19 mouse cellular contexts compared by ENCODE assay signal in genomic region chr12:55607902-55608301, GRCm38 (mm10). TPM values are rescaled to one million over a fixed set of nuclear protein-coding genes. Genes with fewer than 3 reads are reported as not detected.
DNase-seq lines count a peak whose midpoint lies in the region; ATAC-seq and TF ChIP-seq lines count a peak whose summit lies in the region.
"Had no signal": no experiment of that assay in that cellular context is flagged by ENCODE, and none has a peak within 500 bp of the region (broad histone marks: within the 10 kb centered on the region; RNA-seq: fewer than 3 reads in every experiment).

No protein-coding gene starts in this region.

- no peak for TF ChIP-seq POLR2A in kidney, adult 2 months (IDR thresholded peaks at IDR 0.05; ENCODE audit: low read depth, low read length)

- TF ChIP-seq CTCF in kidney, postnatal 0 days (IDR thresholded peaks at IDR 0.05; ENCODE audit: low read depth): no peak
- no peak for TF ChIP-seq CTCF in kidney, adult 2 months (conservative IDR thresholded peaks at IDR 0.05; ENCODE audit: insufficient read depth, insufficient read length, low read depth, low read length)

- ATAC-seq in kidney, postnatal 0 days (replicated peaks; ENCODE audit: low FRiP score, low read depth): peak; percentile 52; the same call in 1 of the 2 replicates
- ATAC-seq in embryonic facial prominence, embryonic 11.5 days (replicated peaks; ENCODE audit: insufficient number of reproducible peaks, low FRiP score, low TSS enrichment, low read depth): 0 out of 2 replicates have a peak, but pooled peaks have one; percentile 34
- ATAC-seq in neural tube, embryonic 13.5 days (ENCODE audit: low read depth): 0 out of 2 replicates have a peak, but pooled peaks have one; percentile 53
- ATAC-seq in megakaryocyte-erythroid progenitor cell, adult 5-6 weeks (replicated peaks; ENCODE audit: low FRiP score, low TSS enrichment, poor library complexity, severe bottlenecking): no peak
- ATAC-seq: CD4-positive, CD25-positive, alpha-beta regulatory T cell, adult 4 months had no signal

- WGBS in kidney, postnatal 0 days: 21% methylated on average over 4 of the region's 4 CpGs
- 61% methylated on average over 4 of the region's 4 CpGs for WGBS in kidney, adult 2 months
- 27% methylated on average over 4 of the region's 4 CpGs for WGBS in embryonic facial prominence, embryonic 11.5 days
- WGBS in neural tube, embryonic 13.5 days: 24% methylated on average over 4 of the region's 4 CpGs

- H3K4me2 ChIP-seq in kidney, postnatal 0 days (ENCODE audit: low read length): no peak overlapping the region
- H3K4me2 ChIP-seq in embryonic facial prominence, embryonic 11.5 days (ENCODE audit: low read depth, low read length): no peak overlapping the region
- no peak overlapping the region for H3K4me2 ChIP-seq in neural tube, embryonic 13.5 days

- H3K36me3 ChIP-seq in kidney, postnatal 0 days (ENCODE audit: insufficient read depth, low read length): 0 out of 2 replicates have a peak, but pooled peaks cover 3% of the 10 kb centered on the region
- H3K36me3 ChIP-seq in kidney, adult 2 months (ENCODE audit: control insufficient read depth, insufficient read depth, low read length): peaks cover 2% of the 10 kb centered on the region
- H3K36me3 ChIP-seq in embryonic facial prominence, embryonic 11.5 days (replicated peaks; ENCODE audit: control insufficient read depth, insufficient read depth, low read depth, low read length): no peaks in the 10 kb centered on the region
- 0 out of 2 replicates have a peak, but pooled peaks cover 4% of the 10 kb centered on the region for H3K36me3 ChIP-seq in neural tube, embryonic 13.5 days
- H3K36me3 ChIP-seq: midbrain, embryonic 10.5 days had no signal

- H3K9me3 ChIP-seq in kidney, postnatal 0 days (replicated peaks; ENCODE audit: low read length): no peaks in the 10 kb centered on the region
- no peaks in the 10 kb centered on the region for H3K9me3 ChIP-seq in embryonic facial prominence, embryonic 11.5 days (replicated peaks; ENCODE audit: control insufficient read depth, low read length)
- no peaks in the 10 kb centered on the region for H3K9me3 ChIP-seq in neural tube, embryonic 13.5 days
- H3K9me3 ChIP-seq: midbrain, embryonic 10.5 days had no signal

- H3K27ac ChIP-seq in kidney, postnatal 0 days: no peak overlapping the region
- no peak overlapping the region for H3K27ac ChIP-seq in kidney, adult 2 months (ENCODE audit: insufficient read depth, low read depth, low read length)
- H3K27ac ChIP-seq in embryonic facial prominence, embryonic 11.5 days (replicated peaks; ENCODE audit: low read depth, low read length): no peak overlapping the region
- no peak overlapping the region for H3K27ac ChIP-seq in neural tube, embryonic 13.5 days (replicated peaks)
- H3K27ac ChIP-seq: heart, adult 2 months; midbrain, embryonic 10.5 days had no signal

- H3K27me3 ChIP-seq in kidney, postnatal 0 days (ENCODE audit: insufficient read depth, low read length): no peaks in the 10 kb centered on the region
- H3K27me3 ChIP-seq in kidney, adult 2 months (replicated peaks; ENCODE audit: control insufficient read depth, insufficient read depth, low read length): no peaks in the 10 kb centered on the region
- no peaks in the 10 kb centered on the region for H3K27me3 ChIP-seq in embryonic facial prominence, embryonic 11.5 days (ENCODE audit: control insufficient read depth, insufficient read depth, low read length)
- 0 out of 2 replicates have a peak, but pooled peaks cover 5% of the 10 kb centered on the region for H3K27me3 ChIP-seq in neural tube, embryonic 13.5 days

- no peak overlapping the region for H3K9ac ChIP-seq in kidney, postnatal 0 days (ENCODE audit: low read depth, low read length)
- no peak overlapping the region for H3K9ac ChIP-seq in embryonic facial prominence, embryonic 11.5 days (replicated peaks; ENCODE audit: low read length)
- H3K9ac ChIP-seq in neural tube, embryonic 13.5 days: no peak overlapping the region

- no peak overlapping the region for H3K4me3 ChIP-seq in kidney, postnatal 0 days (replicated peaks; ENCODE audit: low read depth, low read length)
- H3K4me3 ChIP-seq in kidney, adult 2 months (ENCODE audit: insufficient read depth, low read depth, low read length): no peak overlapping the region
- no peak overlapping the region for H3K4me3 ChIP-seq in embryonic facial prominence, embryonic 11.5 days (ENCODE audit: low read depth, low read length)
- H3K4me3 ChIP-seq in neural tube, embryonic 13.5 days: no peak overlapping the region
- H3K4me3 ChIP-seq: heart, adult 2 months; midbrain, embryonic 10.5 days had no signal

- H3K4me1 ChIP-seq in kidney, postnatal 0 days (replicated peaks; ENCODE audit: insufficient read depth, low read length): no peaks in the 10 kb centered on the region
- no peaks in the 10 kb centered on the region for H3K4me1 ChIP-seq in kidney, adult 2 months (ENCODE audit: control insufficient read depth, insufficient read depth, low read length)
- H3K4me1 ChIP-seq in embryonic facial prominence, embryonic 11.5 days (ENCODE audit: control insufficient read depth, insufficient read depth, low read length): no peaks in the 10 kb centered on the region
- H3K4me1 ChIP-seq in neural tube, embryonic 13.5 days (replicated peaks): no peaks in the 10 kb centered on the region

- no peak for DNase-seq in kidney, postnatal 0 days (ENCODE audit: low spot score)
- no peak for DNase-seq in kidney, adult 2 months
- DNase-seq in embryo, embryonic 10 days (ENCODE audit: low spot score): peak; percentile 25
- no peak for DNase-seq in embryonic facial prominence, embryonic 11.5 days (ENCODE audit: low spot score)
- DNase-seq in right cerebral cortex, postnatal 10 days (ENCODE audit: low spot score in 2 of 2): no peak
- DNase-seq: cerebellum, adult 11 months; heart, adult 2 months; lung, postnatal 10 days; right cerebral cortex, postnatal 4 days; thymus, adult 2 months had no signal

RNA-seq across cellular contexts. Expression of gene Insm2, which starts 8.7 kb away (rescaled TPM):
- polyA plus RNA-seq in kidney, postnatal 0 days (2015; fragmentation: Nextera tagmentation; extraction: Ambion mirVana): 0.08 and 0.09 TPM in 2 replicates
- polyA plus RNA-seq in kidney, adult 2 months (2012; rRNA removed): 0.09 TPM in 1 of 2 replicates, not detected in the other
- polyA plus RNA-seq in embryonic facial prominence, embryonic 11.5 days (2014; fragmentation: Nextera tagmentation; extraction: Ambion mirVana): 0.28 and 0.48 TPM in 2 replicates
- polyA plus RNA-seq in neural tube, embryonic 13.5 days (2015; fragmentation: Nextera tagmentation; extraction: Ambion mirVana): 1.2 and 1.6 TPM in 2 replicates
- not detected in 2 replicates for total RNA-seq in megakaryocyte-erythroid progenitor cell, adult 5-6 weeks (2014; fragmentation: Nextera tagmentation)
- 0.28 TPM in 1 of 2 replicates, not detected in the other for total RNA-seq in megakaryocyte-erythroid progenitor cell, adult 5-6 weeks (2017)
- total RNA-seq: heart, adult 2 months; liver, adult 2 months had no signal
- polyA plus RNA-seq: heart, adult 2 months; heart, postnatal 0 days; liver, adult 2 months had no signal

RNA-seq across cellular contexts. Expression of gene Aldoart2, which starts 42.9 kb away (rescaled TPM):
- not detected in 2 replicates for polyA plus RNA-seq in kidney, postnatal 0 days (2015; fragmentation: Nextera tagmentation; extraction: Ambion mirVana)
- 0.06 and 0.15 TPM in 2 replicates for polyA plus RNA-seq in kidney, adult 2 months (2012; rRNA removed)
- polyA plus RNA-seq in embryonic facial prominence, embryonic 11.5 days (2014; fragmentation: Nextera tagmentation; extraction: Ambion mirVana): 0.25 TPM in 2 replicates
- 0.15 TPM in 1 of 2 replicates, not detected in the other for polyA plus RNA-seq in neural tube, embryonic 13.5 days (2015; fragmentation: Nextera tagmentation; extraction: Ambion mirVana)
- total RNA-seq in megakaryocyte-erythroid progenitor cell, adult 5-6 weeks (2014; fragmentation: Nextera tagmentation): not detected in 2 replicates
- total RNA-seq in megakaryocyte-erythroid progenitor cell, adult 5-6 weeks (2017): not detected in 2 replicates
- total RNA-seq: common myeloid progenitor, adult 5-6 weeks; heart, adult 2 months; liver, adult 2 months; neutrophil, adult 5-6 weeks had no signal
- polyA plus RNA-seq: heart, postnatal 0 days; intestine, embryonic 14.5 days; liver, adult 2 months; midbrain, embryonic 10.5 days had no signal
